Mouse (Mus musculus): Measurements from ENCODE around the gene Cdk2ap2.
A peak's percentile ranks its signal among the peaks of the same experiment; 100 is the strongest.

GRCm38 (mm10) chr19:4136463-4136862 is 39.5 kb downstream of the Cdk2ap2 start:
- TF ChIP-seq EP300 (IDR thresholded peaks at IDR 0.05; ENCODE audit: insufficient read depth, low read depth, low read length): no peak
- peak; percentile 12 for TF ChIP-seq CTCF (IDR thresholded peaks at IDR 0.05; ENCODE audit: low read depth, low read length)
- no peak for TF ChIP-seq POLR2A (IDR thresholded peaks at IDR 0.05; ENCODE audit: insufficient read depth, low read length)

Data from ES-Bruce4 (cell line).